Mouse (Mus musculus) WW6 (cell line): ENCODE data around the gene Nek10.
"Not testable (repeated sequence)": the region's sequence is repeated elsewhere in the genome, so short reads cannot be mapped to it uniquely, and the experiment has no call there.

Experiments used
- DNase-seq: peaks from one replicate; pipeline ENCODE4 v3.0.0-alpha.2; 2013; ENCODE audit warnings: low read depth, low spot score

The Nek10 gene

GRCm38 (mm10) chr14:14803115-14803514 is at the start of gene Nek10:
TSS of gene Nek10 (plus strand) at chr14:14803415.
- not testable (repeated sequence) for DNase-seq

- DNase-seq = no peak
These were observed 22.0 kb upstream of the Nek10 start for GRCm38 (mm10) chr14:14781169-14781568.

GRCm38 (mm10) chr14:14784223-14784622 is 19.0 kb upstream of the Nek10 start:
- DNase-seq = no peak

- no peak for DNase-seq
These were observed 16.2 kb upstream of the Nek10 start for GRCm38 (mm10) chr14:14786979-14787378.

GRCm38 (mm10) chr14:14789840-14790470 is 13.3 kb upstream of the Nek10 start:
- DNase-seq = no peak

- DNase-seq = no peak
These were observed 3.4 kb upstream of the Nek10 start for GRCm38 (mm10) chr14:14799861-14800260.

- no peak for DNase-seq
These were observed 2.9 kb upstream of the Nek10 start for GRCm38 (mm10) chr14:14800332-14800731.

GRCm38 (mm10) chr14:14800810-14801209 is 2.4 kb upstream of the Nek10 start:
- no peak for DNase-seq

- peak; percentile 55 for DNase-seq
These were observed 804 bp downstream of the Nek10 start for GRCm38 (mm10) chr14:14803921-14804517.

GRCm38 (mm10) chr14:14804518-14805212 is 1.4 kb downstream of the Nek10 start:
- DNase-seq = no peak

- DNase-seq = no peak
These were observed 29.5 kb downstream of the Nek10 start for GRCm38 (mm10) chr14:14832520-14833240.

GRCm38 (mm10) chr14:14833498-14833897 is 30.3 kb downstream of the Nek10 start:
- DNase-seq = no peak

- no peak for DNase-seq
These were observed 31.1 kb downstream of the Nek10 start for GRCm38 (mm10) chr14:14834266-14834665.

- no peak for DNase-seq
These were observed 34.4 kb downstream of the Nek10 start for GRCm38 (mm10) chr14:14837627-14838026.

GRCm38 (mm10) chr14:14838109-14838508 is 34.9 kb downstream of the Nek10 start:
- DNase-seq = no peak

GRCm38 (mm10) chr14:14842734-14843530 is 39.7 kb downstream of the Nek10 start:
- DNase-seq = no peak

GRCm38 (mm10) chr14:14852838-14853237 is 49.6 kb downstream of the Nek10 start:
- DNase-seq = no peak

GRCm38 (mm10) chr14:14860331-14860730 is 57.1 kb downstream of the Nek10 start:
- DNase-seq = no peak

- peak; percentile 39 for DNase-seq
These were observed 60.6 kb downstream of the Nek10 start for GRCm38 (mm10) chr14:14863690-14864356.

- DNase-seq = no peak
These were observed 66.0 kb downstream of the Nek10 start for GRCm38 (mm10) chr14:14869239-14869638.

GRCm38 (mm10) chr14:14870059-14870458 is 66.8 kb downstream of the Nek10 start:
- no peak for DNase-seq
